Mouse (Mus musculus) cerebellum, adult 11-12 months (tissue): ENCODE results near the gene Tsc1.
A peak's percentile ranks its signal among the peaks of the same experiment; 100 is the strongest.

Source experiments
- DNase-seq: peaks from one replicate; pipeline ENCODE4 v3.0.0; 2022

The Tsc1 gene

DNA sequence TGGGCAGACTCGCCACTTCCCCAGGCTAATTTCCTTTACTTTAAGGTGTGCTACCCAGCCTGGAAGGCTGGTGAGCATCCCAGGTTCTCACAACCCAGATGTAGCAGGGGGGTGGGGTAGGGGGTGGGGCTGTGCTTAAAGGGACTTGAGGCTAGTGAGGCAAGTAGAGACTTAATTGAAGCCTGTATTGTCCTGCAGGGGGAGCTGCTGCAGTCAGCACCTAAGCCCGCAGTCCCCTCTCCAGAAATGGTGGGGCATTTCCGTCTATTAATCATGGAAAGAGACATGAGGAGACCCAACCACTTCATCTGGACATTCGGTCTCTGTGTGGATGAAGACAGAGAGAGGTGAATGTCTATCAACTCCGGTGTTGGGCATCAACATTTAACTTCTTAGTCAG is 24.7 kb upstream of the Tsc1 start:
- no peak for DNase-seq

DNA sequence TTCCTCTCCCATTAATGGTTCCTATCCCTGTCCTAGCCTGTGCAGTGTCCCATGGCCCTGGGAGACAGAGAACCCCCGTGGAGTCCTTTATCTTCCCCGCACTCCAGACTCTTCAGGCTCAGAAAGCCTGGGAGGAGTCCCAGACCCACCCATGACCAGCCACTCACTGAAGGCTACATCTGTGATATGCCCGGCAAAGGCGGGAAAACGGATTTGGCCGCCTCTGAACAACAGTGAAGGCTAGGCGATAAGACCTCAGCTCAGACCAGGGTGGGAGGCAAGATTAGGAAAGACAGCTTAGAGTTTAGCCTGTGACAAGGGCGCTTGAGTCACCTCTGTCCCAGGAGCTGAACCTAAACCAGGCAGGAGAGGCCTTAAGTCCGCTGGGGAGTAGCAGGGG is 24.2 kb upstream of the Tsc1 start:
- DNase-seq, result no peak

DNA sequence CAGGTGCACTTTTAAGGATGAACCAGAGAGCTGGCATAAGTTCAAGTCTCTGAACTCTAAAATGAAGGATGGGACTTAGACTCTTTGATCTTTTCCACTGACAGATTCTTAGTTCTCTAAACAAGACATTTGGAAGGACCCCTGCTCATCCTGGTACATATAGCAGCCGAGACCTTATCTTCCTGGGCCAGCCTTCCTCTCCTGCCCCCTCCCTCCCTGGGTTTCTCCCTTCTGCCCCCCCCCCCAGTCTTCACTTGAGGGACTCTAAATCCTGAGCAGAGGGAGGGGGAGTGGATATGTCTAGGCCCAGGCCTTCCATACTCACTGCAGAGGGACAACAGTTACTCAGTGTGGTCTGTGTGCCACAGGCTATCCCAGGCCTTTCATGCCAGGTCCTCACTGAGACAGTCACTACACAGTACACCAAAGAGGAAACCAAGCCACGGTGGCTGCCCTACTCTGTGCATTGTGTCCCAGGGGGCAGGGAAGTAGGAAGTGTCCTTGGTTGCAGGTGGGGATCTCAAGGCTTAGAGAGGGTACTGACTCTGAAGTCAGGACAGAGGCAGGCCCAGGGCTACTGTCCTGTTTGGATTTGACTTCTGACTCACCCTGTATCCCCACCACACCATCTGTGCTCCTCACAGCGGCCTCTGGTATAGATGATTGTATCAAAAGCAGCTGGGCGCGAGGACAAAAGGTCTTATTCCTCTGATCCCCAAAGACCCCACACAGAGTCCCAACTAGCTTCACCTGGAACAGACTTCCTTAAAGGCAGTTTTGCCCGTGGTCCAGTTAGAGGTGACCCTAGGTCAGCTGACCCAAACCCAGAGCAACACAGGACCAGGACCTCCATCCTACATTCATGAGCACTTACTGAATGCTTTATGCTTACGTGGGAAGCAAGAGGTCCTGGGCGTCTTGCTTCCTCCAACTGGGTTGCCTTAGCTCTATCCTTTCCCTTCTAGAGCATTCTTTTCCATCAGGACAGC is 23.2 kb upstream of the Tsc1 start:
- no peak for DNase-seq

DNA sequence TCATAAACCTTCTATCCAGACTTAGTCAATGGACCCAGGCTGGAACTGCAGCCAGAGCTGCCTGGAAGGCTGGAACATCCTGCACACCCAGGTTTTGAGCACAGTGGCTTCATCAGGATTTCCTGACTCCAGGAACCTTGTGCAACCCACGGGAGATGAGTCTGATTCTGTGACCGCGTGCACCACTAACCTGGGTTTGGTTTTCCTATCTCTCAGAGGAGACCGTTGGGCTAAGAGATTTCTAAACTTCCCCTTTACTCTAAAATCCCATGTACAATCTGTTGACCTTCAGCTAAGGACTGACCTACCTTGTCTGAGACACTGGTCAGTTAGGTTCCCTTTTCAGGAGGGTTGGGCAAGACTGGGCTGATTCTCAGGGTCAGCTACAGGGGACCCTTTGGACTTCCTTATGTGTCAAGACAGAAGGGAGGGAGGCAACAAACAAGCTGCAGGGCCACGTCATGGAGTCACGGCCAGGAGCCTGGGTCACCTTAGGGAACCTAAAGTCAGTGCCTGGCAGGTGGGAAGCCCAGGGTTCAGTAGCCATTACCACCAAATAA is 22.2 kb upstream of the Tsc1 start:
- DNase-seq, result no peak

DNA sequence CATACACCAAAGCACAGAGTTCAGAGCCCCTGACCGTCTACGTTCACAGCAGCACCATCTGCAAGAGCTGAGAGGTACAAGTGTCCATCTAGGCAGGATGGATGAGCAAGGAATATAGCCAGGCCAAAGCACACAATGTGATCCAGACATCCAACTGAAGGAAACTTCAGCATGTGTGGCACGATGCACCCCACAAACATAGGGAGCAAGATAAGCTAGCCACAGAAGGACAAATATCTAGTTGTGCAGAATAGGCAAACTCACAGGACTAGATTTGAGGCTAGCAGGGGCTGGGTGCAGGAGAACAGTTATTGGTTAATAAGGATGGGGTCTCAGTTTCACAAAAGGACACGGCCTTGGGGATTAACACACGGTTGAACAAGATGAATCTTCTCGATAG is 21.7 kb upstream of the Tsc1 start:
- no peak for DNase-seq

DNA sequence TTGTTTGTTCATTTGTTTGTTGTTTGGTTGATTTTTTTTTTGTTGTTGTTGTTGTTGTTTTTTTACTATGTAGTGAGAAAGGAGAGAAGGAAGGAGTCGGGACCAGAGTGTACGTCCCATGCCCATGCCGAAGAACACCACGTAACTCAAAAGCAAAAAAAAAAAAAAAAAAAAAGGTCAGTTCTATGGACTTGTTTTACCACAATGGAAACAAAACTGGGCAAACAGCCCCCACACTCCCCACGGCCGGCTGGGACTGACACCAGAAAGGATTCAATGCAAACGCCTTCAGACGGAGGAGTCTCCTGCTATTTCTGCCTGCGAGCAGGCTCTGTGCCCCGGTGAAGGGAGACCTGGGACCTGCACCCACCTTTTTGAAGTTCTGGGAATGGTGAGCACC is 20.5 kb upstream of the Tsc1 start:
- DNase-seq, result no peak

DNA sequence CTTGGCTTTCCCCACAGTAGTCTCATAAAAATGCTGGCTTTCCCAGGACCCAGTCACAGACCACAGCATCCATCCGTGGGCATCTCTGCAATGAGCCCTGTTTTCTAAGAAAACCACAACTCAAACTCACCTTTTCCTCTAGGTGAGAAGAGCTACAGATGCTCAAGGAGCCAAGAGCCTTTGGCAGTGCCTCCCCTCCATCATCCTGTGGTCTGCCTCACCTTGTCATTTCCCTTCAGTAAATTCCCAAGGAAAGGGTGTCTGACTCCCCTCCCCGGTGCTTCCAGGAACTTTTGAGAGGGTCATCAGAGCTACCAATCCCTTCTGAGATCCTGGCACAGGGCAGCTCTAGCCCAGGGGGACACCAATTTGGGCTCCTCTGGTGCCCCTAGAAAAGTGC is 19.9 kb upstream of the Tsc1 start:
- no peak for DNase-seq

DNA sequence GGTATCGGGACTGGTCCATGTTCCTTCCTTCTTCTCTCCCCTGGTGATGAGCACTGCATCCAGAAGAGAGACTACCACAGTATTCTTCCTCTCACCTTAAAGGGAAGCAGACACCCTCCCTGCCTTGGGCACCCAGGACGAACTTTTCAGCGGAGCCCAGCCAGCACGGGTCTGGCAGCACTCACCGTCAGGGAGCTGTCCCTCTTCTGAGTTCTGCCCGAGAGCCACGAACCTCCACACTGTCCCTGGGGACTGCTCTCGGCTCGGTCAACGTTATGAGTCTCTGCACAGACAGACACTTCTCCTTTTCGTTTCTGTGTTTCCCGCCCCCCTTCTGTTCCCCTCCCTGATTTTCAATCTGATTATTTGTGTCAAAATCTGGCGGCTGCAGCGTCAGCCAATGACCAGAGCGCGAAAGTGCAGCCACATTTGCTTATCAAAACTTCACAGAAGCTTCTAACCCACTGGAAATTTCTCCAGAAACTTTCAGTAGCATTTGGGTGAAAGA is 19.3 kb upstream of the Tsc1 start, which contains the start of gene Gfi1b:
Gene Gfi1b (minus strand): TSS at position 319 of the 508 bp plus-strand sequence.
- no peak for DNase-seq

DNA sequence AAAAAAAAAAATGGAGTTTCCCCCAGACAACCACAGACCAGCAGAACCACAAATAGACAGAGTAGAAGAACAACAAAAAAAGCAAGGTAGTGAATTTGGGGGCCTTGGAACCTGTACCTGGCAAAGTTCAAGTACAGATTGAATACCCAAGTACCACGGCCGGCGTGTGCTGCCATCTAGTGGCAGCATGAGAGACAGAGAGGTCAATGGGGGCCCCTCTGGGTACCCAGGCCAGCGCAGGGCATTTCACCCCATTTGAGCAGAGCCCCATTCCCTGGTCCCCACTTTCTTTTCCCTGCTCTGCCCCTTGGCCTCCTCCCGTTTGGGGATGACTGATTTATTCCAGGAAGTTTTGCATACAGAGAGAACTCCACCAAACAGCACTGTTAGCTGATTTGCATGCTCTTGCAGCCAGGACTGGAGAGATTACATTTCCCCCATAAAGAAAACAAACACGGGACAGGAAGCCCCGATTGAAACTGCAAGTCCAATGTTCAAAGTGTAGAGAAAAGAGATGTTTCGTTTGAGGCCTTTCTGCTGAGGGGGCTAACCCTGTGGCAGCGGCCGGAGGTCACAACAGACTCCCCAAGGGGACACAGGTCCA is 18.4 kb upstream of the Tsc1 start:
- no peak for DNase-seq

DNA sequence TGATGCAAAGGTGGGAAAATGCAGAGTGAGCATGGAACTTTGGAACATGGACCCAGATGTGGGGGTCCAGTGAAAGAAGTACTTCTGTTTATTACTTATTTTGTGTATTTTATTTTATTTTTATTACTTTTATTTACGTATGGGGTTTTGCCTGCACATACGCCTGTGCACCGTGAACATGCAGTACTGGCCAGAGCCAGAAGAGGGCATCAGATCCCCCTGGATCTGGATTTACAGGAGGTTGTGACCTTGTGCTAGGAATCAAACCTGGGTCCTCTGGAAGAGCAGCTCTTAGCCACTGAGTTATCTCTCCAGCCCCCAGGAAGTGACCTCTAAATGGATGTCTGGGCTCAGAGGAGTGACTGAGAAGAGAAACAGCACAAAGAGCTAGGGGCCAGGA is 16.2 kb upstream of the Tsc1 start:
- no peak for DNase-seq

DNA sequence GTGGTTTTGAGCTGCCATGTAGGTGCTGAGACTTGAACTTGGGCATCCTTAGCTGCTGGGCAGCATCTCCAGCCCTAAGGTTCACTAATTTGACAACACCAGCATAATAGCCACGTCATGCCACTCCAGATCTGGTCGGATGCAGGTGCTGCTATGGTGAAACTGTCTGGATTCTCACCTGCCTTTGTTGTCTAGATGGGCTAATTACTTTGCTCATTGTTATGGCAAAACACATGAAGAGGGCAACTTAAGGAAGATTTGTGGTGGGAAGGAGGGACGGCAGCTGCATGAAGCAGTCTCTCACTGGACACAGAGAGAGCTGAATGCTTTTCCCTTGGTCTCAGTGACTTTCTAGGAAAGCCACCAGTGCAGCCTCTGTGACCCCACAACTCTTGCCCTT is 15.0 kb upstream of the Tsc1 start:
- no peak for DNase-seq

DNA sequence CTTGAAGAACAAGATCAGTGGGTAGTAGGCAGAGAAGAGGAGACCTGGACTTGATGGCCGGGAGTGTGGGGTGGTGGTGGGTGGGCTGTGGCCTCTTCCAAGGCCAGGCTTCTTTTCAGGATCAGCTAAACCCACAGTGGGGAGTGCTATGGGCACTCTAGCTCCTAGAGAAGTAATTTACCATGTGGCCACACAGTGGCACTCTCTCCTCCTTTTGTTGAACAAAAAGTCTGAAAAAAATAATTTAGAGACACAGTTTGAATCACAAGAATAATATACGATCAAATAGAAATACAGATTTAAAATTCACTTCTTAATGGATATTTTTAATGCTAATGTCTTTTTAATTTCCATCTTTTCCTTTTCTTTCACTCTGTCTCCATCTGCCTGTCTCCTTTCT is 13.0 kb upstream of the Tsc1 start:
- no peak for DNase-seq

DNA sequence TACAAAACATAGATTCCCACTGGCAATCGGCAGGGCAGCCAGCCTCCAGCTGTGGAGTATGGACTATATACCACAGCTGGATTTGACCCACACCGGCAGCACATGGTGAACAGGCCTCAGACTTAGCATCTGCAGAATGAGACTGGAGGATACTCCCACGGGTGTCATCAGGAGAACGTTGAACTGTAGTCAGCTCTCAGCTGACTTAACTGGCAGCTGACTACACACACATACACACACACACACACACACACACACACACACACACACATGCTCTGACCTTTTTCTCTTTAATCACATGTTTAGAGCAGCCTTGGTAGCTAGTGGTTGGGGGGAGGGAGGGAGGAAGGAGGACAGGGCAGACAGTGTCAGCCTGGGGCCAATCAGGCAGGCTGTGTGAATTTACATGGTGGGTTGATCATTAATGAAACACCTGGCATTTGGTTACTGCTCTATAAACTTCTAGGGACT is 11.1 kb upstream of the Tsc1 start:
- DNase-seq, result no peak

DNA sequence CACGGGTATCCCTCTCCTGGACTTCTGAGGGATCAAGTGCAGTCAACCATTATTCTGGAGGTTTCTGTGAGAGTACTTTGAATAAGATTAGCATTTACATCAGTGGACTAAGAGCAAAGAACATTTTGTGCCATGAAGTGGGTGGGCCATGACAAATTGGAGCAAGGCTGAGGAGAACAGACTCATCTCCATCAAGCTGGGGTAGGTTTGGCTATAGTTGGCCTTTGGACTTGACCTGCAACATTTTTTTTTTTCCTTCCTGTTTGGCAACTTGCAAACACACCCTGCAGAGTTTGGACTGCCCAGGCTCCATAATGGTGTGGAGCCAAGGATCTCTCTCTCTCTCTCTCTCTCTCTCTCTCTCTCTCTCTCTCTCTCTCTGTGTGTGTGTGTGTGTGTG is 8.4 kb upstream of the Tsc1 start:
- no peak for DNase-seq

DNA sequence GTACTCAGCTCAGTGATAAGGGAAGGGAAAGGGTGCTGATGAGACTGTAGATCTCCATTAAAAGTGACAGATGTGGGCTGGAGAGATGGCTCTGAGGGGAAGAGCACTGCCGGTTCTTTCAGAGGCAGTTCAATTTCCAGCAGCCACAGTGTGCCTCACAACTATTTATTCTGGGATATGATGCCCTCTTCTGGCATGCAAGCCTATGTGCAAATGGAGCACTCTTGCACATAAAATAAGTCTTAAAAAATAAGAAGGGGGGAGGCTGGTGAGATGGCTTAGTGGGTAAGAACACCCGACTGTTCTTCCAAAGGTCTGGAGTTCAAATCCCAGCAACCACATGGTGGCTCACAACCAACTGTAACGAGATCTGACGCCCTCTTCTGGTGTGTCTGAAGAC is 7.9 kb upstream of the Tsc1 start:
- DNase-seq, result no peak

DNA sequence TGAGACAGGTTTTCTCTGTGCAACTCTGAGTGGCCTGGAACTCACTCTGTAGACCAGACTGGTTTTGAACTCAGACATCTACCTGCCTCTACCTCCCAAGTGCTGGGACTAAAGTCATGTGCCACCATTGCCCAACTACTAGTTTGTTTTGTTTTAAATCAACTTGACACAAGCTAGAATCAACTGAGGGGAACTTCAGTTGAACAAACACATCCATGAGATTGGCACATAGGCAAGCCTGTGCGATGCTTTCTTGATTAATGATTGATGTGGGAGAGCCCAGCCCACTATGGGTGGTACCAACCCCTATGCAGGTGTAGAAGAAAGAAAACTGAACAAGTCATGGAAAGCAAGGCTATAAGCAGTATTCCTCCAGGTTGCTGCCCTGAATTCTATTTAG is 5.8 kb upstream of the Tsc1 start:
- DNase-seq, result no peak

DNA sequence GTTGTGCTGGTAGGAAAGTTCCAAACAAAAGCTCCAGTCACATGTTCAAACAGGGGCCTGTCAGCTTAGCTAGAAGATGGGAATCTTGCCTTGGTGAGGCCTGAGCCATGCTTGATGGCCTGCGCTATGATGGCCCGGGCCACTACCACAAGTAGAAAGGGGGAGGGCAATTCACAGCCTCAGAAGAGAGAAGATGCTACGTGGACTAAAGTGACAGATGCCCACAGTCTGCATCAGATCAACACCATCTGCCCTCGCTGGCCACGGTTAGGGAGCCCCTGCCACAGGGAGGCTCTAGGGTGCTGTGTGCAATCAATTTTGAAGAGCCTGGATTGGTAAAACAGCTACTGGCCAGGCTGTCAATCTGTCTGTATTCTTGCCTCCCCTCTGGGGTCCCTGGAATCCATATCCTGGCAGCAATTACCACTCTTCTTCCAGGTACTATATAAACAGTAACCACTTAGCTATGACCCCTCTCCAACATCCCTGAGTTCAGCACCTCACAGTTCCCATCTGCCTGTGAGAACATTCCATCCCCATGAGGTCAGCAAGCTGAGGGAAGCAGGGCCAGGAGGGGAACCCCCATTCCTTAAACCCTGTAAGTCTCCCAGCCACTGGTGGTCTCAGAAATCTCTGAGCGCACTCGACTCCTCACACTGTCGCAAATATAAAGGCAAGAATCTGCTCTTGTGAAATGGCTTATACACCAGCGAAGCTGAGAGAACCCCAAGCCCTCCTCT is 3.8 kb upstream of the Tsc1 start:
- peak; percentile 7 for DNase-seq

DNA sequence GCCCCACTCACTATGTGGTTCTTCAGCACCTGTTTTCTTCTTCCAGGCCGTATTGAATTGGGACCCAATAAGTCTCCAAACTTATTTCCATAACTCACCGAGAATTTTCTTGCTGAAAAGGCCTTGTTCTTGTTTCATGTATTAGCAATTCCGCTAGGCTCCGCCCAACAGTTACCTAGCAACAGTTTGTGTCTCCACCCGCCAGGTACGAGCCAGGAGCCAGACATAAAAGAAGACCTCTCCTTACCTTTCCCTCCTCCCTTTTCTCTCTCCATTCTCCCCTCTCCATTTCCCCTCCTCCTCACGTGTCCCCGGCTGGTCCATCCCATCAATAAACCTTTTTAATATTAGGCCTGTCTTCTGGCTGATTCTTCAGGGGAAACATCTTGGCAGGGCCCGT is 2.7 kb upstream of the Tsc1 start:
- DNase-seq, result peak; percentile 6

DNA sequence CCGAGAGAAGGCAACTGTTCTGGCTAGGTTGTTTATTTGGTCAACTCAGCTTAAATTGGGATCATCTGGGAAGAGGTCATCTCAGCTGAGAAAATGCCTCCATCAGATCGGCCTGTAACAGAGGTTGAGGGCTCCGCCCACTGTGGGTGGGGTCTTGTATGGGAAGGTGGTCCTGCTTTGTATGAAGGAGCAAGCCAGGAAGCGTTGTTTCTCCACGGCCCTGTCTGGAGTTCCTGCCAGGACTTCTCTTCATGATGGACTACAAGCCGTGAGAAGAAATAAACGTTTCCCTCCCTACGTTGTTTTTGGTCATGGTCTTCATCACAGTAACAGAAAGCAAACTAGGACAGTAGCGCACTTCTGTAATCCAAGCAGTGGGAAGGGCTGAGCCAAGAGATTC is 2.1 kb upstream of the Tsc1 start:
- peak; percentile 36 for DNase-seq

DNA sequence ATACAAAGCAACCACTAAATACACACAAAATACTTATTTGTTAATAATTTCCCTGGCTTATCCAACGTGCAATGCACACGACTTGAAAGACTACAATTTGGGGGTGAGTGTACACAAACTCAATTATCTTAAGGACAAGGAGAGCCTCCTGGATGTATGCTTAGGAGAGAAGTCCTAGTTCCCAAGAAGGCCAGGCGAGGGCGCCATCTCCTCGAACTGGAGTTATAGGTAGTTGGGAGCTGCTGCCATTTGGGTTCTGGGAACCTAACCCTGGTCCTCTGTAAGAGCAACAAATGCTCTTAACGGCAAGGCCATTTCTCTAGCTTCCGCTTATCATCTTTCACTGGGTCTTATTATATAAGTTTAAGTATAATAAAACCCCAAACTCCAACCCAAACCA is 1.2 kb upstream of the Tsc1 start:
- DNase-seq, result peak; percentile 44

DNA sequence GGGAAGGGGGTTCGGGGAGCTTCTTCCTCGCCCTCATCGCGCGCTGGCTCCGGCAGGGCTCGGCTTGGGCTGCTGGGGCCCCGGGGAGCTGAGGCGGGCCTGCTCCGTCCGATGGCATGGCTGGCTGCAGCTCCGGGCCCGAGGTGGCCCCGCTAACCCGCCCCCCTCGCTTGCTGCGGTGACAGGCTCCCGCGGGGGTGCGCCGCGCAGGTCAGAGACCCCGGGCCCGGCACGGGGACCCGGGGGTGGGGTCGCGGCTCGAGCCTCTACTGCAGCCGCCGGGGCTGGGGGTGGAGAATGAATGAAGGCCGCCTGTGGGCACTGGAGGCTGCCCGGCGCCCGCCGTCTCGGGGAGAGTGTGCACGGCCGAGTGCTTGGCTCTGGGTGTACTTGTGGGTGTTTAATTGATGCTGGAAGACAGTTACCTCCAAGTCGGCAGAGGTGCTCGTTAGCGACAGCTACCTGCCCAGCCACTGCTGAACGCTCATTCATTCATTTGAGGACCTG is 460 bp downstream of the Tsc1 start:
- DNase-seq, result peak; percentile 54

DNA sequence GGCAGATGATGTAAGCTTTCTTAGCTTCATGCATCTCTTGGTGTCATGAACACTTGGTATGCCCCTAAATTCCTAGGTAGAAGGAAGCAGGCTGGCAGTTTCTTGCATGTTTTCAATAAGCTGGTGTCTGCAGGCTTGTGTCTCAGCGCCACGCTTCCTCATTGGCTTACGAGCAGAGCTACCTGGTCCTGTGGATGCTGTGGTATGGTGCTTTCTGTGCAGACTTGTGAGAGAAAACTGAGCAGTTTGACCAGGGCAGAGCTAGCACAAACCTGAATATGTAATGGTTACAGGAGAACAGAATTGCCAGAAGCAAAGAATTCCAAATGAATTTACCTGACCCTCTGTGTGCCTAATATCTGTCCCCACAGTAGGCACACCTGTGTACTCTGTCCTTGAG is 2.1 kb downstream of the Tsc1 start:
- DNase-seq, result no peak

DNA sequence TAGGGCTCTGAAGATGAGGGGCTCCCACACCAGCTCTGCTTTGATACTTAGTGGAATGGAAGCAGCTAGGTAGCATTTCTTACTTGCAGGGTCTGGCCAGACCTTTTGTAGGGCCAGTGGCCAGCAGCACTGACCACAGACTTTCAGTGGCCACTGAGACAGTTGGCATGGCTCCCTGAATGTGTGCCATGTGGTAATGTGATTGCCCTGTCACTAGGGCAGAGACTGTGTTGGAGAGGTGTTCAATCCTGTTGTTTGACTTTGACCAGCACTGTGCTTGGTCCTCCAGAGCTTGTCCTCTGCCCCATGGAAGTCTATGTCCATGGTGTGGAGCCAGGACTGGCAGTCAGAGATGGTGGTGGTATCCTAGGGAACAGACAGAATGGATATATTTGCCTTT is 9.5 kb downstream of the Tsc1 start:
- DNase-seq, result peak; percentile 20
